Mouse (Mus musculus) hematopoietic multipotent progenitor cell, adult 10-12 weeks (in vitro differentiated cells): Measurements from ENCODE around the gene Tctn1. TPM values are rescaled to one million over a fixed set of nuclear protein-coding genes. Genes with fewer than 3 reads are reported as not detected.

Experiments used
- polyA plus RNA-seq: library from polyadenylated mRNA; stranded (reverse); fragments of >175 nt; gene quantifications from 2 replicates; pipeline ENCODE4 v1.2.3, GENCODE M21; 2012; ENCODE audit warnings: low replicate concordance

Tctn1 gene
- polyA plus RNA-seq, result 18.2 and 18.9 TPM in 2 replicates

DNA sequence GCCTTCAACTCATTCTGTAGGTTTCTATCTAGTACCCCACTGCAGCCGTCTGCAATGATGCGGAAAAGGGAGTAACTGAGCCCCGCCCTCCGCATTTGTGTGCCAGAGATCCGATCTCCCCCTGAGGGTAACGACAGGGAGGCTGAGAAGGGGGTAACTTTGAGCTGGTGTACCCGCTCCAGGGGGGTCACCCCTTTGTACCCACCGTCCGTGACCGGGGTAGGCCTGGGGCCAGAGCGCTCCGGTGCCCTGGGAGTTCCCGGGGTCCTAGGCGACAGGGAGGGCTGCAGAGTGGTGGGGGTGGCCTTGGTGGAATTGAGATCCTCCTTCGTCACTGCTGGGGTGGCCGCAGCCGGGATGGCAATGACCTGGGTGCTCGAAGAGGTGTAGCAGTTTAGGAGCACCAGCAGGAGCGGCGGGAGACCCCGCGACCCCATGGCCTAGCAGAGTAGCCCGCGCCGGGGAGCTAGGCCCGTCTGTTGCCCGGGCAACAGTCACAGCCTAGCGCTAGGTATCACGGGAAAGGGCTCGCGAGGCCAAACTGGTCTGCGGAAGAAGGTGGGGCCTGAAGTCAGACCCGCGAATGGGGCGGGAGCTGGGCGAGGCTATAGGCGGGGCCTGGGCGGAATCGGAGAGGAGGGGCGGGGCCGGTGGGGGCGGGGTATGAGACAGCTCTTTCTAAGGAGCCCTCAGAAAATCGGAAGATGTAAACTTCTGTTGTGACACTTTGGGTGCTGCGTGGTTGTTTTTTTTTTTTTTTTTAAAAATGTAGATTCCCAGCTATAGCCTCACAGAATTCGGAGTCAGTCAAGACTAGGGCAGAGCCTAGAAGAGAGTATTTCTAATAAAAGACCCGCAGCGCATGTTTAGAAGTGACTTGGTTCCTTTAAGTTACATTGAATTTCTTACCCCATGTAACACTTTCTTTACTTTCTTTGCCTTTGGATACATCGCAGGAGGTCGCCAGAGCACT is at the start of gene Tctn1:
TSS of gene Tctn1 (minus strand) at position 528 of the 973 bp plus-strand sequence.

DNA sequence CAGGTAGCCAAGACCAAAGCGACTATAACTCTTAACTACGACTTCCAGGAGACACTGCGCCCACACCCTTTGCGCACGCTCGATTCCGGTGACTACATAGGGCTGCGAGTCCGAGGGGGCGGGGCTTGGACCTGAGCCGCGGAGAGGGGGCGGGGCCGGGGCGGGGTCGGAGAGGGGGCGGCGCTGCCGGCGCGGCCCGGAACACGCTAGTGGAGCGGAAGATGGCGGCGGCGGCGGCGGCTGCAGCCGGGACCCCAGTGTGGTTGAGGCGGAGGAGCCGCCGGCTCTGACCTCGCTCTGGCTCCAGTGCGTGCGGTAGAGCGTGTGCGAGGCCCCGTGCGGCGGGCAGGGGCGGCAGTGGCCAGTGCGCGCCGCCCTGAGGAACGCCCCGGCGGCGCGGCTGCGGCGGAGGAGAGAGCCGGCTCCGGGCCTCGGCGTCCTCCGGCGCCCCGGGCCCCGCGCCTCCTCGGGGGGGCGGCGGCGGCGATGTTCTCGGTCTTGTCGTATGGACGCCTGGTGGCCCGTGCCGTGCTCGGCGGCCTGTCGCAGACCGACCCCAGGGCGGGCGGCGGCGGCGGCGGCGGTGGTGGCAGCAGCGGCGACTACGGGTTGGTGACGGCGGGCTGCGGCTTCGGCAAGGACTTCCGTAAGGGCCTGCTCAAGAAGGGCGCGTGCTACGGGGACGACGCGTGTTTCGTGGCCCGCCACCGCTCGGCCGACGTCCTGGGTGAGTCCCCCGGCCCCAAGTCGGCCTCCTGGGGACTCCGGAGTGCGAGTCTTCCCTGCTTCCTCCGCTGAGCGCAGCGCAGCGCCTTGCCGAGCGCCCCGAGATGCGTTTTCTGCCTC is 20.1 kb upstream of the Tctn1 start, which contains the start of gene Pptc7:
TSS of gene Pptc7 (plus strand) at position 183 of the 846 bp plus-strand sequence.

DNA sequence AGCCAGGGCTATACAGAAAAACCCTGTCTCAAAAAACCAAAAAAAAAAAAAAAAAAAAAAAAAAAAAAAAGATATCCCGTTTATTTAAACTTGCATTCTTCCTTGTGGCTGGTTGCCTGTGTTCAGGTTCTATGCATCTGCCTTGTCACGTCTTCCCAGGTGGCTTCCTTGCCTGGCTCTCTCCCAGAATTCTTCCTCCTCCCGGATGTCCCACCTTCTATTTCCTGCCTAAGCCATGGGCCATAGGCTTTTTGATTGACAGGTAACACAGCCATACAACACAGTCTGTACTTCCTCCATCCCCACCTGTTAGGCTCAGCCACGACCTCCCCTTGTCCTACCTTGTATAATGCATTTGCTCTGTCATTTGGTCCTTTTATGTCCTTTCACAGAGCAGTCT is 57.8 kb downstream of the Tctn1 start, which contains the start of gene Hvcn1:
TSS of gene Hvcn1 (plus strand) at position 330 of the 400 bp plus-strand sequence.

Other genes starting within 250 kb of the Tctn1 start
- 0.06 TPM in 1 of 2 replicates, not detected in the other for gene Cux2, start 214.4 kb downstream of the Tctn1 start, polyA plus RNA-seq
- not detected in 2 replicates for gene Myl2, start 163.5 kb downstream of the Tctn1 start, polyA plus RNA-seq
- gene Ccdc63, start 123.6 kb downstream of the Tctn1 start, polyA plus RNA-seq, result 0.15 TPM in 1 of 2 replicates, not detected in the other
- 90.1 and 100 TPM in 2 replicates for gene Ppp1cc, start 106.2 kb downstream of the Tctn1 start, polyA plus RNA-seq
- gene Hvcn1, start 57.7 kb downstream of the Tctn1 start, polyA plus RNA-seq, result 217 and 339 TPM in 2 replicates
- 13.9 and 25.2 TPM in 2 replicates for gene Pptc7, start 19.9 kb upstream of the Tctn1 start, polyA plus RNA-seq
- gene Rad9b, start 89.8 kb upstream of the Tctn1 start, polyA plus RNA-seq, result 1.1 and 2.6 TPM in 2 replicates
- 6.0 and 12.7 TPM in 2 replicates for gene Vps29, start 89.9 kb upstream of the Tctn1 start, polyA plus RNA-seq
- gene Gpn3, start 107.4 kb upstream of the Tctn1 start, polyA plus RNA-seq, result 17.6 and 24.9 TPM in 2 replicates
- gene Fam216a, start 107.9 kb upstream of the Tctn1 start, polyA plus RNA-seq, result 11.1 and 14.0 TPM in 2 replicates
- gene Arpc3, start 127.4 kb upstream of the Tctn1 start, polyA plus RNA-seq, result 32.4 and 72.1 TPM in 2 replicates
- gene Anapc7, start 157.2 kb upstream of the Tctn1 start, polyA plus RNA-seq, result 8.8 and 14.5 TPM in 2 replicates
- 17.7 and 38.1 TPM in 2 replicates for gene Atp2a2, start 237.8 kb upstream of the Tctn1 start, polyA plus RNA-seq